Mouse (Mus musculus): ENCODE measurements around the gene Card10. TPM values are rescaled to one million over a fixed set of nuclear protein-coding genes. Genes with fewer than 3 reads are reported as not detected.

Card10 gene
- polyA plus RNA-seq, 1 experiment from 2014 or later: 2.5 TPM

DNA sequence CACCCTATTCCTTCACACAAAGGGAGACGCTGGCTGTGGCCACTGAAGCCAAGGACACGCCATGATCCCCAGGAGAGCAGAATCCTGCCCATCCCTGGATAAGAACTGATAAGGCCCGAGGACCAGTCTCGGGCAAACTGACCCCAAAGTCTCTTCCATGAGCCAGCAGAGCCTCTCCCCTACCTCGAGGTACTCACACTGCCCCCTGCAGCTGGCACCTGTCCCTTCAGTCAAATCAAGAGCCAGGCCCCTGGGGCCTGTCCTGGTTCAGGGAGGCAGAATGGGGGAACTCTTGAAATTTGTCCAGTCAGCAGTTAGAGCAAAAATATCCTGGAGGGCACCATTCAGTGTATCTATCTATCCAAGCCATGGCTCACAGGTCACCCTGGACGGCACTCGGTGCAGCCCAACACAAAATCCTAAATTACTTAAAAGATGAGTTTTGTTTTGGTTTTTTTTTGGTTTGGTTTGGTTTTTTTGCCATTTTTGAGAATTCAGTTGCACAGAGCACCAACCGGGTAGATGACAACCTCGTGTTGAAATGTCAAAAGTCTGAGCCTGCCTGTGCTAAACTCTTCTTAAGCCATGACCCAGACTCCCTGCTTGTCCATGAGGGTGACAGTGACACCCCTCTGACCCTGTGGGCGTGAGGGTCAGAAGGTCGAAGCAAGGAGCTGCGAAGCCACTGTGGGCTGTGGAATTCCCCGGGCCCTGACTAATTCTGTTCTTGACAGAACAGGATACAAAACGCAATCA, 20.3 kb downstream of the Card10 start:
- DNase-seq (ENCODE audit: low spot score) (no peak), ATAC-seq (ENCODE audit: low FRiP score) (no peak)
- peaks cover 7% of the 10 kb centered on the region; the same call in 1 of the 2 replicates for H3K4me1 ChIP-seq (replicated peaks; ENCODE audit: control insufficient read depth, insufficient read depth, low read length)
- H3K27ac ChIP-seq: no peak overlapping the region
- H3K9me3 ChIP-seq (ENCODE audit: control insufficient read depth, low read length): no peaks in the 10 kb centered on the region
- H3K9ac ChIP-seq: no peak overlapping the region
- no peak overlapping the region for H3K4me3 ChIP-seq (replicated peaks; ENCODE audit: low read length)
- H3K36me3 ChIP-seq (replicated peaks; ENCODE audit: control insufficient read depth, insufficient read depth): no peaks in the 10 kb centered on the region
- no peak overlapping the region for H3K4me2 ChIP-seq (replicated peaks)
- no peaks in the 10 kb centered on the region for H3K27me3 ChIP-seq (ENCODE audit: control insufficient read depth, insufficient read depth, low read length)
- WGBS: 62% methylated on average over 14 of the region's 14 CpGs

DNA sequence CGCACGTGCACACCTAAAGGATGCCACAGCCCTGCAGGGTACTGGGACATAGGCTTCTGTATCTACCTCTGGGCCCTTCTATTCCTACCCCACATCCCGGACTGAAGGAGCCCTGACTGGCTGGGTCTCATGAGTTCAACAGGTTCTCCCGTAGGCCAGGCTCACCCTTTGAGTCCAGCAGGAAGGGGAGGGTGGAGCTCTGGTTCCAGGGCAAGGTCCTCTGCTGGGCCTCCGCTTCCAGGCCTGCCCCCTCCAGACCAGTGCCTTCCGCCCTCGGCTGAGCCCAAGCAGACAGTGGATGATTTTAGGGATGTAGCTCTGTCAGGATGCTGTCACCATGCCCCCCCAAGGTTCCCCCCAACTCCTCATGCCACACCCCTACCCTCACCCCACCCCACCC, 21.9 kb downstream of the Card10 start:
- H3K27ac ChIP-seq: no peak overlapping the region
- peaks cover 4% of the 10 kb centered on the region; the same call in 1 of the 2 replicates for H3K4me1 ChIP-seq (replicated peaks; ENCODE audit: control insufficient read depth, insufficient read depth, low read length)
- no peak overlapping the region for H3K4me2 ChIP-seq (replicated peaks)
- H3K27me3 ChIP-seq (ENCODE audit: control insufficient read depth, insufficient read depth, low read length): no peaks in the 10 kb centered on the region
- no peak overlapping the region for H3K9ac ChIP-seq
- DNase-seq (ENCODE audit: low spot score) (no peak), ATAC-seq (ENCODE audit: low FRiP score) (no peak)
- H3K36me3 ChIP-seq (replicated peaks; ENCODE audit: control insufficient read depth, insufficient read depth): no peaks in the 10 kb centered on the region
- H3K9me3 ChIP-seq (ENCODE audit: control insufficient read depth, low read length): no peaks in the 10 kb centered on the region
- no peak overlapping the region for H3K4me3 ChIP-seq (replicated peaks; ENCODE audit: low read length)
- WGBS: 88% methylated on average over 7 of the region's 7 CpGs

DNA sequence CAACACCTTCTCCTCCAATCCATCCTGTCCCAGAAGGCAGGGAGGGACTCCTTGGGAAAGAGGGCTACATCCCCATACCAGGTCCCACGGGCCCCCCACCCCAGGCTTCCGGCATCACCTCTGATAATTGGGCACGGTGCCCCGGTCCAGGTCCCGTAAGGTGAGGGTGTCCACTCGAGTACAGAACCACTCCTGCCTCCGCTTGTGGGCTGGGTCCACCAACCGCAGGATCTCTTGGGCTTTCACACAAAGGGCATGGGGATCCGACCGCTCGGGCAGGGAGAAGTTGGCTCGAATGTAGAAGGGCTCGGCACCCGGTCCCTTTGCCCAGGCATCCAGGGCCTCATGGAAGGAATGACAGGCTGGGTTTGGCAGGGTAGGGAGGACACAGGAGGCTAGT, 22.5 kb downstream of the Card10 start:
- no peak for ATAC-seq (ENCODE audit: low FRiP score)
- H3K27me3 ChIP-seq (ENCODE audit: control insufficient read depth, insufficient read depth, low read length): no peaks in the 10 kb centered on the region
- H3K9me3 ChIP-seq (ENCODE audit: control insufficient read depth, low read length): no peaks in the 10 kb centered on the region
- DNase-seq (ENCODE audit: low spot score): no peak
- no peak overlapping the region for H3K4me3 ChIP-seq (replicated peaks; ENCODE audit: low read length)
- WGBS: 94% methylated on average over 14 of the region's 14 CpGs
- no peaks in the 10 kb centered on the region for H3K4me1 ChIP-seq (replicated peaks; ENCODE audit: control insufficient read depth, insufficient read depth, low read length)
- no peak overlapping the region for H3K4me2 ChIP-seq (replicated peaks)
- H3K9ac ChIP-seq: no peak overlapping the region
- H3K36me3 ChIP-seq (replicated peaks; ENCODE audit: control insufficient read depth, insufficient read depth): no peaks in the 10 kb centered on the region
- H3K27ac ChIP-seq: no peak overlapping the region

DNA sequence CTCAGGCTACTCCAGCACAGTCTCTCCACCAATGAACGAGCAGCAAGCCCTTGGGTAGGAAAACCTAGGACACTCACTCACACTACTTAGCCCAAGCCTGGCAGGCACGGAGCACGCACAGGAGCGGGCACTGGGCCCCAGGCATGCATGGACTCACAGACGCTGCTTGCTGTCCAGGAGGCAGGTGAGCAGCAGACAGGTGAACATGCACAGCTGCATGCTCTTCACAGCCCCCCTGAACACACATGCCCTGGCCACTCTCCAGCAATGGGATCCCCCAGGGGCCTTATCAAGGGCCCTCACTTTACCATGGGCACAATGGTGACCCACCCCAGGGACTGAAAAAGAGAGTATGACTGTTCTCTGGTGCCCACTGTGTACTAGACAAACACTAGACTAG, 23.2 kb downstream of the Card10 start:
- Histone ChIP-seq H3K9me3 (ENCODE audit: control insufficient read depth, low read length) (no peaks in the 10 kb centered on the region), H3K27ac (no peak overlapping the region), H3K27me3 (ENCODE audit: control insufficient read depth, insufficient read depth, low read length) (no peaks in the 10 kb centered on the region), H3K4me1 (replicated peaks; ENCODE audit: control insufficient read depth, insufficient read depth, low read length) (no peaks in the 10 kb centered on the region), H3K4me2 (replicated peaks) (no peak overlapping the region), H3K36me3 (replicated peaks; ENCODE audit: control insufficient read depth, insufficient read depth) (no peaks in the 10 kb centered on the region), H3K4me3 (replicated peaks; ENCODE audit: low read length) (no peak overlapping the region), H3K9ac (no peak overlapping the region)
- DNase-seq (ENCODE audit: low spot score) (no peak), ATAC-seq (ENCODE audit: low FRiP score) (no peak; the same call in 1 of the 2 replicates)
- WGBS: 91% methylated on average over 5 of the region's 5 CpGs

DNA sequence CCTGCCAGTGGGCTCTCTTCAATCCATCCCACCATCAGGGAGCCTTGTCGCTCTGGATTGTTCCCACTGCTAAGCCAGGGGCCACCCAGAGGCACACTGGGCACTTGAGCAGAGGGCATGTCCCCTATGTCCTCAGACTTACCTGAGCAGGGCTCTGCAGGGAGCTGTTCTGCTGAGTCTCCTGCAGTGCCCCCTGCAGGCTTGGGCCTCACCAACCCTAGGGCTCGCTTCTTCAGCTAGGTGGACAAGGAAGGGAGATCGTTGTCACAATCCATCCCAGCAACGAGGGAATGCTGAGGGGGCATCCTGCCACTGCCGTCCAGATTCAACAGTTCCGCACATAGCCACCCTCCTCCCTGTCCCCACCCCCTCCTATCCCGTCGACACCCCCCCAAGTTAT, 23.6 kb downstream of the Card10 start:
- Histone ChIP-seq H3K36me3 (replicated peaks; ENCODE audit: control insufficient read depth, insufficient read depth) (no peaks in the 10 kb centered on the region), H3K27ac (no peak overlapping the region), H3K4me2 (replicated peaks) (no peak overlapping the region), H3K4me1 (replicated peaks; ENCODE audit: control insufficient read depth, insufficient read depth, low read length) (no peaks in the 10 kb centered on the region), H3K27me3 (ENCODE audit: control insufficient read depth, insufficient read depth, low read length) (no peaks in the 10 kb centered on the region), H3K9me3 (ENCODE audit: control insufficient read depth, low read length) (no peaks in the 10 kb centered on the region), H3K4me3 (replicated peaks; ENCODE audit: low read length) (no peak overlapping the region), H3K9ac (no peak overlapping the region)
- 77% methylated on average over 8 of the region's 8 CpGs for WGBS
- no peak for DNase-seq (ENCODE audit: low spot score)
- no peak for ATAC-seq (ENCODE audit: low FRiP score)

DNA sequence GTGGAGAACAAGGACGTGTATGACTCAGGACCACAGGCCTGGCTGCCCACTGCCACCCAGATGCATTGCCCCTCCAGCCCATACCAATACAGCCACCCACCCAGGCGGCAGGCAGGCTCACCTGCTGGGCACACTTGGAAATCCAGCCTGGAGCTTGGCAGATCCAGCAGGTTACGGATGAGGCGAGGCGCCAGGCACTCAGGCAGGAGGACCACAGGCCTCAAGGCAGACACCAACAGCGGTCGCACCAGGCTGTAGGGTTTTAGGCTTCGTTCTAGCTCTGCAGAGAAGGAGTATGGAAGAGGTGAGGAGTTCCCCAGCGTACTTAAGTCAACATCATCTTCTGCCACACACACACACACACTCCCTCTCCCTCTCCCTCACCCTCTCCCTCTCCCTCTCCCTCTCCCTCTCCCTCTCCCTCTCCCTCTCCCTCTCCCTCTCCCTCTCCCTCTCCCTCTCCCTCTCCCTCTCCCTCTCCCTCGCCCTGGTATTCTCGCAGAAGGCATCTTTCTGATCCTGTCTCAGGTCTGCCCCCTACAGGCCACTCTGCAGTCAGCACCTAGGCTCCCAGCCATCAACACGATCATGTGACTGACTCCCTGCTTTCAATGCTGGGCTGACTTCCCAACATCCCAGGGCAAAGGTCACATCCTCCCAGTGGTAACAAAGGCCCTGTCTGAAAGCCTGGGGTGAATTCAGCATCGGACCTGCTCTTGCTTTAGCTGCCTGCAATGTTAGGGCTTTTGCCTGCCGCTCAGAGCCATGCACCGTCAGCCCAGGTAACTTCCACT, 24.6 kb downstream of the Card10 start:
- Histone ChIP-seq H3K4me1 (replicated peaks; ENCODE audit: control insufficient read depth, insufficient read depth, low read length) (peaks cover 3% of the 10 kb centered on the region), H3K4me2 (replicated peaks) (no peak overlapping the region), H3K9me3 (ENCODE audit: control insufficient read depth, low read length) (no peaks in the 10 kb centered on the region), H3K9ac (0 out of 2 replicates have a peak overlapping the region, but pooled peaks have one; percentile 24), H3K4me3 (replicated peaks; ENCODE audit: low read length) (no peak overlapping the region), H3K36me3 (replicated peaks; ENCODE audit: control insufficient read depth, insufficient read depth) (no peaks in the 10 kb centered on the region), H3K27ac (no peak overlapping the region), H3K27me3 (ENCODE audit: control insufficient read depth, insufficient read depth, low read length) (no peaks in the 10 kb centered on the region)
- ATAC-seq (ENCODE audit: low FRiP score) (no peak), DNase-seq (ENCODE audit: low spot score) (peak; percentile 85)
- WGBS: 48% methylated on average over 14 of the region's 15 CpGs

DNA sequence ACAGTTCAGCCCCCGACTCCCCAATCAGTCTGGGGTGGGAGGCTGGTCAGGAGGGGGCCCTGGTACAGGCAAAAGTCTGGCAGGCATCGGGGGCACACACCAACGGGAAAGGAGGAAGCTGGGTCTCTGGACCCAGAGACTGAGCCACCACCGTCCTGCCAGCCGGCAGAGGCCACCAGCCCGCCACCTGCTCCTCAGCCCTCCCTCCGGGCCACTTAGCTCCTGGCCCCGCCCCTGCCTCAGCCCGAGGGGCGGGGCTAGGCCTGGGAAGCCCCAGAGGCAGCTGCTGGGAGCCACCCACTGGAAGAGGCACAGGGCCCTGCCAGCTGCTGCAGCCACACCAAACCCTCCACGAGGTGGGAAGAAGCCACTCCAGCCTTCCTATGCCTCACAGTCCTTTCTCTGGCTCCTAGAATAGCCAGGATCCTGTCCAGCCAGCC, 29.5 kb downstream of the Card10 start, which contains the start of gene Mfng:
Gene Mfng (minus strand): TSS at position 186 of the 440 bp plus-strand sequence.
- Histone ChIP-seq H3K9ac (peak within 1 kb of the TSS; percentile 46), H3K4me3 (replicated peaks; ENCODE audit: low read length) (peak within 1 kb of the TSS; percentile 24), H3K4me2 (replicated peaks) (peak within 1 kb of the TSS; percentile 45), H3K27me3 (ENCODE audit: control insufficient read depth, insufficient read depth, low read length) (no peaks in the 10 kb centered on the region), H3K4me1 (replicated peaks; ENCODE audit: control insufficient read depth, insufficient read depth, low read length) (peaks cover 23% of the 10 kb centered on the region), H3K9me3 (ENCODE audit: control insufficient read depth, low read length) (no peaks in the 10 kb centered on the region), H3K27ac (peak within 1 kb of the TSS; percentile 61), H3K36me3 (replicated peaks; ENCODE audit: control insufficient read depth, insufficient read depth) (no peaks in the 10 kb centered on the region)
- 0% methylated on average over 11 of the region's 11 CpGs for WGBS
- DNase-seq (ENCODE audit: low spot score) (peak; percentile 53), ATAC-seq (ENCODE audit: low FRiP score) (peak; percentile 59)

DNA sequence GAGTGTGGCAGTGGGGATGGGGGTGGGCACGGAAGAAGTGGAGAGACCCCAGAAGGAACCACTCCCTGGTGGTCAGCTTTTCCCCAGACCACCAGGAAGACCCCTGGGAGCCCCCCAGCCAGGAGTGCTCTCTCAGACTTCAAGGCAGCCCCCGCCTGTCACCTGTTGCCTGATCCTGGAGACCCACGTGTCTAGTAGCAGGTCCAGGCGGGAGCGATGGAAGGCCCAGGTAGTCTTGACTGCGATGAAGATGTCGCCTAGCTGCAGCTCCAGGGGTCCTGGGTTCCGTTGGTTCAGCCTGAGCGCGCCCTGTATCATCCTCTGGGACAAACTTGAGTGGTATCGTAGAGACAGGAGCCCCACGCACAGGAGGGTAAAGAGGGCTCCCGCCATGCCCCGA, 30.0 kb downstream of the Card10 start:
- 28% methylated on average over 14 of the region's 14 CpGs for WGBS
- ATAC-seq (ENCODE audit: low FRiP score): no peak
- H3K4me1 ChIP-seq (replicated peaks; ENCODE audit: control insufficient read depth, insufficient read depth, low read length): peaks cover 23% of the 10 kb centered on the region

DNA sequence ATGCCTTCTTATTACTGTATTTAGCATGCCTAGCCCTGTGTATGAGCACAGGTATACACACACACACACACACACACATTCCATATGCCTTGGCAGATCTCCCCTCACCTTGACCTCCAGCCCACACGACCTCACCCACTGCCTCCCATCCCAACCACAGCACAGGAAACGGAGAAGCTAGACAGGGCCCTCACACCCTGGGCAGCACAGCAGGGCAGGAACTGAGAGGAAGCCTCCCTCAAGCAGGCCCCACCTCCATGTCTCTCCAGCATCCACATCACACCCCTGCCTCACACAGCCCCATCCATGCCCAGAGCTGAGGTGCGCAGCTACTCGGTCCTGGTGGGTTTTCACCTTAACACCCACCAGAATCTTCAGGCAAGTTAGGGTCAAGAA, 30.5 kb downstream of the Card10 start:
- H3K27ac ChIP-seq: no peak overlapping the region
- H3K4me3 ChIP-seq (replicated peaks; ENCODE audit: low read length): peak overlapping the region; percentile 24
- 43% methylated on average over 4 of the region's 4 CpGs for WGBS
- H3K9me3 ChIP-seq (ENCODE audit: control insufficient read depth, low read length): no peaks in the 10 kb centered on the region
- H3K4me2 ChIP-seq (replicated peaks): peak overlapping the region; percentile 45
- 0 out of 2 replicates have a peak overlapping the region, but pooled peaks have one; percentile 46 for H3K9ac ChIP-seq
- no peaks in the 10 kb centered on the region for H3K27me3 ChIP-seq (ENCODE audit: control insufficient read depth, insufficient read depth, low read length)
- DNase-seq (ENCODE audit: low spot score) (no peak), ATAC-seq (ENCODE audit: low FRiP score) (no peak)
- H3K4me1 ChIP-seq (replicated peaks; ENCODE audit: control insufficient read depth, insufficient read depth, low read length): peaks cover 23% of the 10 kb centered on the region
- no peaks in the 10 kb centered on the region for H3K36me3 ChIP-seq (replicated peaks; ENCODE audit: control insufficient read depth, insufficient read depth)

More for the DNA sequence above, 30.0 kb downstream of the Card10 start:
- Histone ChIP-seq H3K9ac (peak overlapping the region; percentile 46), H3K4me3 (replicated peaks; ENCODE audit: low read length) (peak overlapping the region; percentile 24), H3K27ac (peak overlapping the region; percentile 61; the same call in 1 of the 2 replicates), H3K4me2 (replicated peaks) (peak overlapping the region; percentile 45), H3K36me3 (replicated peaks; ENCODE audit: control insufficient read depth, insufficient read depth) (no peaks in the 10 kb centered on the region), H3K27me3 (ENCODE audit: control insufficient read depth, insufficient read depth, low read length) (no peaks in the 10 kb centered on the region), H3K9me3 (ENCODE audit: control insufficient read depth, low read length) (no peaks in the 10 kb centered on the region)
- no peak for DNase-seq (ENCODE audit: low spot score)

All from hindbrain, embryonic 14.5 days (tissue).